Mouse (Mus musculus) midbrain, embryonic 16.5 days (tissue): ENCODE results near the gene Clec3b. TPM values are rescaled to one million over a fixed set of nuclear protein-coding genes. Genes with fewer than 3 reads are reported as not detected.

ENCODE experiments used
- ATAC-seq: fragments of 200-750 bp; cut with Nextera tagmentation; 2 replicates; pipeline ENCODE4 v1.8.0; 2017; ENCODE audit warnings: moderate TSS enrichment
- H3K27ac ChIP-seq: fragments of 300-500 bp; sonication (generic); 2 replicates; pipeline ENCODE4 v1.5.1; 2014; ENCODE audit warnings: mild to moderate bottlenecking, low read length, mixed read lengths
- H3K27me3 ChIP-seq: fragments of 300-500 bp; sonication (generic); 2 replicates; pipeline ENCODE4 v1.6.1; 2014; ENCODE audit warnings: low read depth, low read length, mixed read lengths; ENCODE audit not compliant: control insufficient read depth, insufficient read depth
- H3K36me3 ChIP-seq: fragments of 300-500 bp; sonication (generic); 2 replicates; pipeline ENCODE4 v1.6.1; 2014; ENCODE audit warnings: mild to moderate bottlenecking, low read length, moderate library complexity, mixed read lengths; ENCODE audit not compliant: control insufficient read depth, insufficient read depth
- H3K4me1 ChIP-seq: fragments of 300-500 bp; sonication (generic); 2 replicates; pipeline ENCODE4 v1.6.1; 2014; ENCODE audit warnings: mild to moderate bottlenecking, low read length, mixed read lengths; ENCODE audit not compliant: control insufficient read depth, insufficient read depth
- H3K4me2 ChIP-seq: fragments of 300-500 bp; sonication (generic); 2 replicates; pipeline ENCODE4 v1.6.1; 2014; ENCODE audit warnings: mild to moderate bottlenecking, low read length, mixed read lengths
- H3K4me3 ChIP-seq: fragments of 300-500 bp; sonication (generic); 2 replicates; pipeline ENCODE4 v1.5.1; 2014; ENCODE audit warnings: low read depth, mild to moderate bottlenecking, low read length, moderate library complexity, mixed read lengths
- H3K9ac ChIP-seq: fragments of 300-500 bp; sonication (generic); 2 replicates; pipeline ENCODE4 v1.6.1; 2014; ENCODE audit warnings: low read depth, low read length, mixed read lengths
- H3K9me3 ChIP-seq: fragments of 300-500 bp; sonication (generic); replicated peaks from 2 replicates; pipeline ENCODE4 v1.6.1; 2014; ENCODE audit warnings: mild to moderate bottlenecking, low read length, mixed read lengths; ENCODE audit not compliant: control insufficient read depth, poor library complexity, severe bottlenecking
- WGBS: fragments of 180-500 bp; shearing (Covaris S2); extraction: QIAGEN DNeasy Blood & Tissue Kit; methylation state at CpG from one replicate; pipeline ENCODE4 v1.1.7; 2014; 5-methylcytosine and 5-hydroxymethylcytosine counted together
- polyA plus RNA-seq: library from polyadenylated mRNA; unstranded; fragments of >200 nt; fragmentation: Nextera tagmentation; extraction: Ambion mirVana; gene quantifications from 2 replicates; pipeline ENCODE4 v1.2.1, GENCODE M21; 2015

Clec3b gene
- polyA plus RNA-seq, 1 experiment from 2014 or later: 3.6 TPM

GRCm38 (mm10) chr9:123187589-123187988 lies 36.8 kb downstream of the Clec3b start:
- no peak overlapping the region for H3K9ac ChIP-seq
- H3K27me3 ChIP-seq: no peaks in the 10 kb centered on the region
- H3K4me2 ChIP-seq: no peak overlapping the region
- over 99% methylated on average over 5 of the region's 5 CpGs for WGBS
- no peak overlapping the region for H3K4me3 ChIP-seq
- no peak for ATAC-seq
- no peak overlapping the region for H3K27ac ChIP-seq
- H3K36me3 ChIP-seq: no peaks in the 10 kb centered on the region
- no peaks in the 10 kb centered on the region for H3K4me1 ChIP-seq
- no peaks in the 10 kb centered on the region for H3K9me3 ChIP-seq

GRCm38 (mm10) chr9:123188271-123188670 lies 37.5 kb downstream of the Clec3b start:
- ATAC-seq: no peak
- no peak overlapping the region for H3K4me3 ChIP-seq

GRCm38 (mm10) chr9:123200116-123200515 lies 49.4 kb downstream of the Clec3b start:
- no peak overlapping the region for H3K4me2 ChIP-seq

More at GRCm38 (mm10) chr9:123188271-123188670, 37.5 kb downstream of the Clec3b start:
- no peak overlapping the region for H3K27ac ChIP-seq
- 95% methylated on average over 2 of the region's 2 CpGs for WGBS
- no peaks in the 10 kb centered on the region for H3K4me1 ChIP-seq
- no peaks in the 10 kb centered on the region for H3K36me3 ChIP-seq
- no peak overlapping the region for H3K9ac ChIP-seq
- no peaks in the 10 kb centered on the region for H3K27me3 ChIP-seq
- H3K9me3 ChIP-seq: no peaks in the 10 kb centered on the region
- no peak overlapping the region for H3K4me2 ChIP-seq

GRCm38 (mm10) chr9:123206526-123206925 lies 55.8 kb downstream of the Clec3b start:
- Histone ChIP-seq H3K4me1 (no peaks in the 10 kb centered on the region), H3K4me3 (no peak overlapping the region), H3K27ac (no peak overlapping the region), H3K4me2 (no peak overlapping the region), H3K9ac (no peak overlapping the region), H3K27me3 (no peaks in the 10 kb centered on the region), H3K36me3 (no peaks in the 10 kb centered on the region), H3K9me3 (no peaks in the 10 kb centered on the region)
- 64% methylated on average over 2 of the region's 2 CpGs for WGBS
- ATAC-seq: no peak

More at GRCm38 (mm10) chr9:123200116-123200515, 49.4 kb downstream of the Clec3b start:
- H3K4me3 ChIP-seq: no peak overlapping the region
- no peak overlapping the region for H3K27ac ChIP-seq
- no peak overlapping the region for H3K9ac ChIP-seq
- H3K36me3 ChIP-seq: no peaks in the 10 kb centered on the region
- 59% methylated on average over 3 of the region's 3 CpGs for WGBS
- H3K4me1 ChIP-seq: no peaks in the 10 kb centered on the region
- no peaks in the 10 kb centered on the region for H3K27me3 ChIP-seq
- no peak for ATAC-seq
- H3K9me3 ChIP-seq: no peaks in the 10 kb centered on the region

- H3K4me3 ChIP-seq: no peak overlapping the region
- H3K4me2 ChIP-seq: no peak overlapping the region
- H3K27ac ChIP-seq: no peak overlapping the region
- no peaks in the 10 kb centered on the region for H3K9me3 ChIP-seq
- 96% methylated on average over 2 of the region's 2 CpGs for WGBS
- no peaks in the 10 kb centered on the region for H3K27me3 ChIP-seq
- no peaks in the 10 kb centered on the region for H3K4me1 ChIP-seq
- ATAC-seq: no peak
- no peak overlapping the region for H3K9ac ChIP-seq
- no peaks in the 10 kb centered on the region for H3K36me3 ChIP-seq
Measured at GRCm38 (mm10) chr9:123206948-123207347, 56.2 kb downstream of the Clec3b start.

Other genes starting within 250 kb of the Clec3b start
- gene Zfp105, start 227.9 kb upstream of the Clec3b start, polyA plus RNA-seq: 16.8 and 19.7 TPM in 2 replicates
- 26.8 and 31.9 TPM in 2 replicates for gene 1110059G10Rik, start 199.9 kb upstream of the Clec3b start, polyA plus RNA-seq
- 5.5 and 9.0 TPM in 2 replicates for gene Kif15, start 199.9 kb upstream of the Clec3b start, polyA plus RNA-seq
- 29.5 and 30.1 TPM in 2 replicates for gene Tmem42, start 129.6 kb upstream of the Clec3b start, polyA plus RNA-seq
- 0.43 and 0.65 TPM in 2 replicates for gene Tgm4, start 116.2 kb upstream of the Clec3b start, polyA plus RNA-seq
- 83.8 and 84.9 TPM in 2 replicates for gene Zdhhc3, start 37.7 kb upstream of the Clec3b start, polyA plus RNA-seq
- gene Exosc7, start 37.7 kb upstream of the Clec3b start, polyA plus RNA-seq: 71.4 and 73.1 TPM in 2 replicates
- 0.07 and 0.19 TPM in 2 replicates for gene Cdcp1, start 65.1 kb downstream of the Clec3b start, polyA plus RNA-seq
- gene Tmem158, start 109.8 kb downstream of the Clec3b start, polyA plus RNA-seq: 30.1 and 35.8 TPM in 2 replicates
- 591 and 787 TPM in 2 replicates for gene Lars2, start 216.0 kb downstream of the Clec3b start, polyA plus RNA-seq